Mouse (Mus musculus): ENCODE measurements around the gene Clip2. TPM values are rescaled to one million over a fixed set of nuclear protein-coding genes. Genes with fewer than 3 reads are reported as not detected.

Clip2 gene
- polyA plus RNA-seq, 1 experiment, result 59.1 TPM

DNA sequence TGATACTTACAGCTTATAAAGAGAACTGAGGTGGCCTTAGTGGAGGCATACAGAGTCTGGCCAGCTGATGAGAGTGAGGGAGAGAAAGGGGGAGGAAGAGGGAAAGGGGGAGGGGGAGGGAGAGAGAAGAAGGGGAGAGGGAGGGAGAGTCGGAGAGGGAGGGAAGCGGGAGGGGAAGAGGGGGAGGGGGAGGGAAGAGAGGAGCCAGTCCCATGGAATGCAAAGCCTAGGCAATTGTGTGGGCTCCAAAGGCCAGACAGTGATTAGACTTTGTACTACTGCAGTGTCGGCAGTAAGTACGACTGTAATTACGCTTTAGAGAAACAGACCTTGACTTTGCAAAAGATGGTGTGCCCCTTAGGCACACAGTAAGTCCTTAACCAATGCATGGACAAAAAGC lies 3.9 kb downstream of the Clip2 start:
- Histone ChIP-seq H3K27ac (ENCODE audit: insufficient read depth, low read length) (no peak overlapping the region), H3K27me3 (ENCODE audit: control insufficient read depth, insufficient read depth, low read length) (no peaks in the 10 kb centered on the region), H3K4me3 (replicated peaks; ENCODE audit: insufficient read depth, low read depth, low read length) (no peak overlapping the region), H3K4me1 (ENCODE audit: control insufficient read depth, insufficient read depth, low read length) (peaks cover 16% of the 10 kb centered on the region)
- TF ChIP-seq POLR2A (IDR thresholded peaks at IDR 0.05; ENCODE audit: borderline replicate concordance, insufficient read depth, low read length), result no peak
- TF ChIP-seq CTCF (IDR thresholded peaks at IDR 0.05; ENCODE audit: borderline replicate concordance, insufficient read depth, low read depth, low read length), result no peak
- 66% methylated on average over 5 of the region's 5 CpGs for WGBS
- no peak for DNase-seq

DNA sequence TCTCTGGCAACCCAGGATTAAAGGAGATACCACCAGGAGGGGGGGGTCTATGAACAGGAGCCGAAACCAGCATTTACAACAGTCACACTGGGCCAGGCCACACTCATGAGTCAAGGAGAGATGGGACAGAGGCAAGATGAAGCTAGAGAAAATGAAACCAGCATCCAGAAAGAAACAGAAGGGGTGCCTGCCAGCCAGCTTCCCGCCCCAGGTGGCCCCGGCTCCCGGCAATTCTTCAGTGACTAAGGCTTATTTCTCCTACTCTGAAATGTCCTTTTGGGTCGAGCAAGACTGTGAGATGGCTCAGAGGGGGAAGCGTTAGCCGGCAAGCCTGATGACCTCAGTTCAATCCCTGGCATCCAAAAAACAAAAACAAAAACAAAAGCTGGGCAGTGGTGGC lies 5.4 kb downstream of the Clip2 start:
- H3K4me3 ChIP-seq (replicated peaks; ENCODE audit: insufficient read depth, low read depth, low read length), result no peak overlapping the region
- TF ChIP-seq CTCF (IDR thresholded peaks at IDR 0.05; ENCODE audit: borderline replicate concordance, insufficient read depth, low read depth, low read length), result no peak
- no peak for TF ChIP-seq POLR2A (IDR thresholded peaks at IDR 0.05; ENCODE audit: borderline replicate concordance, insufficient read depth, low read length)
- peaks cover 16% of the 10 kb centered on the region for H3K4me1 ChIP-seq (ENCODE audit: control insufficient read depth, insufficient read depth, low read length)
- H3K27me3 ChIP-seq (ENCODE audit: control insufficient read depth, insufficient read depth, low read length), result no peaks in the 10 kb centered on the region
- DNase-seq, result peak in 1 of 2 experiments; percentile 45
- no peak overlapping the region for H3K27ac ChIP-seq (ENCODE audit: insufficient read depth, low read length)
- WGBS, result 48% methylated on average over 7 of the region's 7 CpGs

DNA sequence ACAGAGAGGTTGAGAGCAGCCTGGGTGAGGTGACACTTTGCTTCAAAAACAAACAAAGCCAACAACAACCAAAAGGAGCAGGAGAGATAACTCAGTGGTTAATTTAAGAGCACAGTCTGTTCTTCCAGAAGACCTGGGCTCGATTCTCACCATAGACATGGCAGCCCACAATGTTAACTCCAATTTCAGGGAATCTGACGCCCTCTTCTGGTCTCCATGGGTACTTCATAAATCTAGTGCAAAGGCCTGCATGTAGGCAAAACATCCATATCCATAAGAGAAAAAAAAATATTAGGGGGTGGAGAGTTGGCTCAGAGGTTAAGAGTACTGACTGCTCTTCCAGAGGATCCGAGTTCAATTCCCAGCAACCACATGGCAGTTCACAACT lies 7.0 kb downstream of the Clip2 start:
- peak; percentile 38; the same call in 1 of the 2 replicates for TF ChIP-seq CTCF (IDR thresholded peaks at IDR 0.05; ENCODE audit: borderline replicate concordance, insufficient read depth, low read depth, low read length)
- TF ChIP-seq POLR2A (IDR thresholded peaks at IDR 0.05; ENCODE audit: borderline replicate concordance, insufficient read depth, low read length), result no peak
- 79% methylated on average over 3 of the region's 3 CpGs for WGBS
- Histone ChIP-seq H3K27ac (ENCODE audit: insufficient read depth, low read length) (no peak overlapping the region), H3K27me3 (ENCODE audit: control insufficient read depth, insufficient read depth, low read length) (no peaks in the 10 kb centered on the region), H3K4me3 (replicated peaks; ENCODE audit: insufficient read depth, low read depth, low read length) (no peak overlapping the region), H3K4me1 (ENCODE audit: control insufficient read depth, insufficient read depth, low read length) (peaks cover 10% of the 10 kb centered on the region)
- DNase-seq, result peak in 1 of 2 experiments; percentile 29

DNA sequence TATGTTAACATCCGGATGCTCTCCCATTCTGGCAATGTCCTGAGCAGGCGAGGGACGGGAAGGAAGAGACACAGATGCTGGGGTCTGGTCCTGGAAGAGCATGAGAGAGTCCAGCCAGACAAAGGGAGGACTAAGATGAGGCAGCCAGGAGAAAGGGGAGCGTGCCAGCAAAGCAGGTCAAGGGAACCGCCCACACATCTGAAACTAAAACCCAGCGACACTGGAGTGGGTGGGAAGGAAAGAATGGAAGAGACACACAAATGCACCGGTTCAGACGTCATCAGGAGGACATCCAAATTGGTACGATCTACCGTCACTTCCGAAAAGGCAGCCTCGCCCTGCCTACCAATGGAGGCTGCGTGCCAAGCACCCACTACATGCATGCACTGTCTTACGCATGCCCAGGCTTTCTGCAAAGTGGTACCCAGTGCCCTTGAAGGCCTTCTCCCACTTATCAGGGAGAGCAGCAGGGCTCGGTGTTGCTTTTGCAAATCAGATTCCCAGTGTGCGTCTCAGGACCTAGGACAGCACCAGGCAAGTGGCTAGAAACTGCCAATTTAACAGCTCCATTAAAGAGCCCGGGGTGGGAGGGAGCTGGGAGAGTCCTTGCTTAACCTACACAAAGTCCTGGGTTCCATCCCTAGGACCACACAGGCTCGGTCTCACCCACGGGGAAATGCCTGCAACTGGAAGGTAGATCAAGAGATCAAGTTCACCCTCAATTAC lies 7.6 kb downstream of the Clip2 start:
- no peak for TF ChIP-seq CTCF (IDR thresholded peaks at IDR 0.05; ENCODE audit: borderline replicate concordance, insufficient read depth, low read depth, low read length)
- TF ChIP-seq POLR2A (IDR thresholded peaks at IDR 0.05; ENCODE audit: borderline replicate concordance, insufficient read depth, low read length), result no peak
- Histone ChIP-seq H3K27me3 (ENCODE audit: control insufficient read depth, insufficient read depth, low read length) (no peaks in the 10 kb centered on the region), H3K4me3 (replicated peaks; ENCODE audit: insufficient read depth, low read depth, low read length) (no peak overlapping the region), H3K4me1 (ENCODE audit: control insufficient read depth, insufficient read depth, low read length) (peaks cover 15% of the 10 kb centered on the region), H3K27ac (ENCODE audit: insufficient read depth, low read length) (no peak overlapping the region)
- peak in 1 of 2 experiments; percentile 49 for DNase-seq
- 23% methylated on average over 19 of the region's 19 CpGs for WGBS

DNA sequence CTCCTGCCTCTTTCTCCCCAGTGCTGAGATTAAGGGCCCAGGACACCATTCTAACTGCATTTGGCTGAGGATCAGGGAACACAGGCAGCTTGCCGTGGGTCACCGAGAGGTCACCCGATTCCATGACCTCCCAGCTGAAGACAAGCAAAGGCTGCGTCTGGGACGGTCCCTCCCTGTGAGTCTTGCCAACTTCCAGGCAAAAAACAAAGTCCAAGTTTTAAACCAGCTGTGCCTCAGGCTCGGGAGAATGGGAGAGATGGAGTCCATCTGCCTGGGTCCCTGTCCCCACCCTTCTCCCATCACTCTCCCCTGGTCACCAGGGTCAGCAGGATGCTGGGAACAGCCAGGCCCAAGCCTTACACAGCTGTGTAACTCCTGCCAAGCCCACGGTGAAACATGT lies 10.6 kb downstream of the Clip2 start:
- no peak for TF ChIP-seq CTCF (IDR thresholded peaks at IDR 0.05; ENCODE audit: borderline replicate concordance, insufficient read depth, low read depth, low read length)
- no peak for TF ChIP-seq POLR2A (IDR thresholded peaks at IDR 0.05; ENCODE audit: borderline replicate concordance, insufficient read depth, low read length)
- Histone ChIP-seq H3K4me1 (ENCODE audit: control insufficient read depth, insufficient read depth, low read length) (peaks cover 21% of the 10 kb centered on the region), H3K27me3 (ENCODE audit: control insufficient read depth, insufficient read depth, low read length) (no peaks in the 10 kb centered on the region), H3K27ac (ENCODE audit: insufficient read depth, low read length) (no peak overlapping the region), H3K4me3 (replicated peaks; ENCODE audit: insufficient read depth, low read depth, low read length) (no peak overlapping the region)
- DNase-seq, result no peak
- WGBS, result 52% methylated on average over 7 of the region's 7 CpGs

DNA sequence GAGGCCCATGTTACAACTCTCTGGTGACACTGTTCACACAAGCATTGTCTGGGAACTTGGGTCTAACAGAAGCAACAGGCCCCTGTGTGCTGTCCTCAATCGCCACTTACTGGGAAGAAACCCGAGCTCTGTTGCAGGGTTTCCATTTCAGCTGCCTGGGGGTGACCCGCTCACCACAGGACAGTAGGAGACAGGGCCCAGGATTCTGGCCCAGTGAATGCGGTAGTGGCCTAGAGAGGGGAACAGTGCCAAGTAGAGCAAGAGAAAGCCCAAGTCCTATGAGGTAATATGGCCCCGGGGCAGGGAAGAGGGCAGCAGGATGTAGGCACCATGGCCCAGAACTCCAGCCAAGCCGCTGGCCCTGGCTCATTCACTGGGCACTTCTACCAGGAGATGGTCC lies 11.4 kb downstream of the Clip2 start:
- H3K27ac ChIP-seq (ENCODE audit: insufficient read depth, low read length), result no peak overlapping the region
- peaks cover 21% of the 10 kb centered on the region for H3K4me1 ChIP-seq (ENCODE audit: control insufficient read depth, insufficient read depth, low read length)

DNA sequence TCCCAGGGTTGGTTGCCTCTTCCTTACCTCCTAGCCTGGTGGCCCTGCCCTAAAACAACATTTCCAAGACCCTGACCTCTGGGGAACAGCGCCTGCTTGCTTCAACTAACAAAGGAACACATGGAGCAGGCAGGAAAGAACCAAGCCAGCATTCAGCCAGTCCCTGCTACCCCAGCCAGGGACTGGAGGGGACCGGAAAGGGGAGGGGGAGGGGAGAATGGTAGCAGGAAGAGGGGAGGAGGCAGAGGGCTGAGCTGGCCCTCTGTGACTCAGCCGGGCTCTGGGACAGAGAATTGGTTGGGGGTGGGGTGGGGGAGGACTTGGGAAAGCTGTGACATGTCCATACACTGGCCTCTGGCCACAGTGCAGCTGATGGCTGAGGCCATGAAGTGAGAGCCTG lies 12.3 kb downstream of the Clip2 start:
- DNase-seq, result peak in 1 of 2 experiments; percentile 50
- TF ChIP-seq POLR2A (IDR thresholded peaks at IDR 0.05; ENCODE audit: borderline replicate concordance, insufficient read depth, low read length), result no peak
- TF ChIP-seq CTCF (IDR thresholded peaks at IDR 0.05; ENCODE audit: borderline replicate concordance, insufficient read depth, low read depth, low read length), result no peak
- 18% methylated on average over 3 of the region's 3 CpGs for WGBS
- Histone ChIP-seq H3K4me3 (replicated peaks; ENCODE audit: insufficient read depth, low read depth, low read length) (no peak overlapping the region), H3K27ac (ENCODE audit: insufficient read depth, low read length) (no peak overlapping the region), H3K4me1 (ENCODE audit: control insufficient read depth, insufficient read depth, low read length) (peaks cover 21% of the 10 kb centered on the region), H3K27me3 (ENCODE audit: control insufficient read depth, insufficient read depth, low read length) (no peaks in the 10 kb centered on the region)

More for the DNA sequence above, 11.4 kb downstream of the Clip2 start:
- TF ChIP-seq POLR2A (IDR thresholded peaks at IDR 0.05; ENCODE audit: borderline replicate concordance, insufficient read depth, low read length) (no peak), CTCF (IDR thresholded peaks at IDR 0.05; ENCODE audit: borderline replicate concordance, insufficient read depth, low read depth, low read length) (no peak)
- Histone ChIP-seq H3K4me3 (replicated peaks; ENCODE audit: insufficient read depth, low read depth, low read length) (no peak overlapping the region), H3K27me3 (ENCODE audit: control insufficient read depth, insufficient read depth, low read length) (no peaks in the 10 kb centered on the region)
- DNase-seq, result peak in 1 of 2 experiments; percentile 28
- 43% methylated on average over 6 of the region's 6 CpGs for WGBS

DNA sequence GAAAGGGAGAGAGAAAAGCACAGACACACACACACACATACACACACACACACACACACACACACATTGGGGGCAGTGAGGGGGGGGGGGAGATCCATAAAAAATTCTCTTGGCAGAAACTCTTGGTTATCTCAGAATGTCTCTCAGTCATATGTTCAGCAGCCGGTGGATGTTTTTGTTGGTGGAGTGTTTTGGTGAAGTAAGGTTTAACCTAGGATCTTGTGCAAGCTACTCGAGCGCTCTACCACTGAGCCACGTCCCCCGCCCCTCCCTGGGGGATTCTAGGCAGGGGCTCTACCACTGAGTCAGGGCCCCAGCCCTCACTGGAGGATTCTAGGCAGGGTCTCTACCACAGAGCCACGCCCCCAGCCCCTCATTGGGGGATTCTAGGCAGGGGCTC lies 16.2 kb downstream of the Clip2 start:
- Histone ChIP-seq H3K4me1 (ENCODE audit: control insufficient read depth, insufficient read depth, low read length) (peaks cover 19% of the 10 kb centered on the region; the same call in 1 of the 2 replicates), H3K27ac (ENCODE audit: insufficient read depth, low read length) (no peak overlapping the region), H3K4me3 (replicated peaks; ENCODE audit: insufficient read depth, low read depth, low read length) (no peak overlapping the region), H3K27me3 (ENCODE audit: control insufficient read depth, insufficient read depth, low read length) (no peaks in the 10 kb centered on the region)
- 85% methylated on average over 6 of the region's 6 CpGs for WGBS
- no peak for DNase-seq
- TF ChIP-seq POLR2A (IDR thresholded peaks at IDR 0.05; ENCODE audit: borderline replicate concordance, insufficient read depth, low read length) (no peak), CTCF (IDR thresholded peaks at IDR 0.05; ENCODE audit: borderline replicate concordance, insufficient read depth, low read depth, low read length) (no peak)
